Mouse (Mus musculus): Measurements from ENCODE around the gene Chn2.

DNA sequence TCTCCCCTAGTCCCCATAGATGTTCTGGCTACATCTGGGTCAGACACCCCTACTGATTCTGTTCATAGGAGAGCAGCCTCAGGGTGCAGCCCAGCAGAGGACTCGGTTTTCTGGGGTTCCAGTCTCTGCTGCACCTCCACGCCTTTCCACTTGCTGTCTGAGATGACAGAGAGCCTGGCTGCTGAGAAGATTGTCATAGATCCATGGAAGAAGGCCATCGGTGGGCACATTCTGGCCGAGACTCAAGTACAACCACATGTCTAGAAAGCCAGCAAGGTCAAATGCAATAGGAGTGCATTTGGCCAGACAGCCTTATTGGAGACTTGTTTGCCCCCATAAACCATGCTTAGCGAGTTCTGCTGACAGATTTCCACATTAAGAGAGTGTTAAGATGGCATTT lies 81.5 kb downstream of the Chn2 start:
- no peak for TF ChIP-seq SIN3A (IDR thresholded peaks at IDR 0.05; ENCODE audit: low read length)
- TF ChIP-seq MXI1 (IDR thresholded peaks at IDR 0.05; ENCODE audit: low read depth, low read length) = no peak
- TF ChIP-seq SMC3 (IDR thresholded peaks at IDR 0.05; ENCODE audit: low read depth, low read length) = no peak
- TF ChIP-seq CTCF (IDR thresholded peaks at IDR 0.05 in 2 of 3, conservative IDR thresholded peaks at IDR 0.05 in 1 of 3; ENCODE audit: control insufficient read depth in 1 of 3, insufficient read depth in 1 of 3, low read depth in 2 of 3, low read length in 3 of 3, poor library complexity in 1 of 3, severe bottlenecking in 1 of 3) = no peak
- no peak for TF ChIP-seq POLR2A (IDR thresholded peaks at IDR 0.05; ENCODE audit: control insufficient read depth in 1 of 2, insufficient read depth in 1 of 2, low read depth in 1 of 2, low read length in 2 of 2, poor library complexity in 1 of 2)
- no peak for TF ChIP-seq UBTF (IDR thresholded peaks at IDR 0.05; ENCODE audit: borderline replicate concordance, insufficient read depth, low read depth, low read length)
- TF ChIP-seq MAX (IDR thresholded peaks at IDR 0.05; ENCODE audit: low read length) = no peak
- TF ChIP-seq POLR2AphosphoS2 (IDR thresholded peaks at IDR 0.05; ENCODE audit: low read length) = no peak
